Mouse (Mus musculus): ENCODE results near the gene Hist1h2ao. TPM values are rescaled to one million over a fixed set of nuclear protein-coding genes. Genes with fewer than 3 reads are reported as not detected.

Hist1h2ao gene
- not detected in 2 replicates for polyA plus RNA-seq (2012; rRNA removed; ENCODE audit: low replicate concordance)

DNA sequence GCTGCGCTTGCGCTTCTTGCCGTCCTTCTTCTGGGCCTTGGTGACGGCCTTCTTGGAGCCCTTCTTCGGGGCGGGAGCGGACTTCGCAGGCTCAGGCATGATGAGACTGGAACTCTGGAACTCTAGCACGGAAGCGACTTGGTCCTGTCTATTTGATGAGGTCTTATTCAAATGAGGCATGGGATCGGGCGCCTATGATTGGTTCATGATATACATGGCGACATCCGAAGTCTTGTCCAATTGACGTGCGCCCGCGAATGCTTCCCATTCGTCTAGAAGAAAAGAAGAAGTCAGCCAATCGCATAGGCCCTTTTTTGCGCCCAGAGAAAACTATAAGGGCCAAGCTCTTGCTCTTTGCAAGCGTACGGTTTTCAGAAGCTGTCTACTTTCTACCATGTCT, at the start of gene Hist1h2ao, which contains the start of gene Hist1h2bq:
Gene Hist1h2ao, plus strand, starts transcription at position 393 of the 400 bp plus-strand sequence.
Gene Hist1h2bq, minus strand, starts transcription at position 125 of the 400 bp plus-strand sequence.

GRCm38 (mm10) chr13:21779767-21780731, 30.2 kb upstream of the Hist1h2ao start, which contains the start of gene Hist1h1b:
Gene Hist1h1b (minus strand): TSS chr13:21780625.

GRCm38 (mm10) chr13:21783255-21783617, 27.0 kb upstream of the Hist1h2ao start, which contains the start of gene Hist1h3i:
Gene Hist1h3i (minus strand): TSS chr13:21783370.

DNA sequence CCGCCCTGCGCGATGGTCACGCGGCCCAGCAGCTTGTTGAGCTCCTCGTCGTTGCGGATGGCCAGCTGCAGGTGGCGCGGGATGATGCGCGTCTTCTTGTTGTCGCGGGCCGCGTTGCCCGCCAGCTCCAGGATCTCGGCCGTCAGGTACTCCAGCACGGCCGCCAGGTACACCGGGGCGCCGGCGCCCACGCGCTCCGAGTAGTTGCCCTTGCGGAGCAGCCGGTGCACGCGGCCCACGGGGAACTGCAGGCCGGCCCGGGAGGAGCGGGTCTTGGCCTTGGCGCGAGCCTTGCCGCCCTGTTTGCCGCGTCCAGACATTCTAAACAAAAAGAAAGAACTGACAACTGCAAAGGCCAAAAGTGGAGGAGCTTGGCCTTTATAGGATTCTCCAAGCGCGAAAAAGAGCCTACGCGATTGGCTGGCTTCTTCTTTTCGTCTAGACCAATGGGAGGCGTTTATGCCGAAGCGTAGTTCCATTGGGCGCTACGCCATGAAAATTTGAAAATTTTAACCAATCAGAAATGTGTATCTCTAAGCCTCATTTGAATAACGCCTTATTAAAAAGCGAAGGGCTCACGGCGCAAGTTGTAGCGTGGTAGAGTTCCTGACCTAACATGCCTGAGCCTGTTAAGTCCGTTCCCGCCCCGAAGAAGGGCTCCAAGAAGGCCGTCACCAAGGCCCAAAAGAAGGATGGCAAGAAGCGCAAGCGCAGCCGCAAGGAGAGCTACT, 23.2 kb upstream of the Hist1h2ao start, which contains the start of the genes Hist1h2an and Hist1h2bp:
Gene Hist1h2an, minus strand, starts transcription at position 320 of the 731 bp plus-strand sequence.
Gene Hist1h2bp, plus strand, starts transcription at position 563 of the 731 bp plus-strand sequence.

DNA sequence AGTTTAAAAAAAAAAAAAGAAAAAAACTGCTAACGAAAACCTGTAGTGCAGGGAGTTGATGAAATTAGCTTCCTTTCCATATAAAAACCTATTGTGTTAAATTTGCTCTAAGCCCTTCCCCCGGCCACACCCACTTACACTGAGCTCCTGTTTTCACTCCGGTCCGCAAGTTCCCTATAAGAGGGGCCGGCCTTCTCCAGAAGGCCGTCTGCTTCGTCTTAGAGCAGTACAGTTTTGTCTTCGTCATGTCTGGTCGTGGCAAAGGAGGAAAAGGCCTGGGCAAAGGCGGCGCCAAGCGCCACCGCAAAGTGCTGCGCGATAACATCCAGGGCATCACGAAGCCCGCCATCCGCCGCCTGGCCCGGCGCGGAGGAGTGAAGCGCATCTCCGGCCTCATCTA, 1.3 kb downstream of the Hist1h2ao start, which contains the start of gene Hist1h4m:
Gene Hist1h4m, plus strand, starts transcription at position 208 of the 400 bp plus-strand sequence.

DNA sequence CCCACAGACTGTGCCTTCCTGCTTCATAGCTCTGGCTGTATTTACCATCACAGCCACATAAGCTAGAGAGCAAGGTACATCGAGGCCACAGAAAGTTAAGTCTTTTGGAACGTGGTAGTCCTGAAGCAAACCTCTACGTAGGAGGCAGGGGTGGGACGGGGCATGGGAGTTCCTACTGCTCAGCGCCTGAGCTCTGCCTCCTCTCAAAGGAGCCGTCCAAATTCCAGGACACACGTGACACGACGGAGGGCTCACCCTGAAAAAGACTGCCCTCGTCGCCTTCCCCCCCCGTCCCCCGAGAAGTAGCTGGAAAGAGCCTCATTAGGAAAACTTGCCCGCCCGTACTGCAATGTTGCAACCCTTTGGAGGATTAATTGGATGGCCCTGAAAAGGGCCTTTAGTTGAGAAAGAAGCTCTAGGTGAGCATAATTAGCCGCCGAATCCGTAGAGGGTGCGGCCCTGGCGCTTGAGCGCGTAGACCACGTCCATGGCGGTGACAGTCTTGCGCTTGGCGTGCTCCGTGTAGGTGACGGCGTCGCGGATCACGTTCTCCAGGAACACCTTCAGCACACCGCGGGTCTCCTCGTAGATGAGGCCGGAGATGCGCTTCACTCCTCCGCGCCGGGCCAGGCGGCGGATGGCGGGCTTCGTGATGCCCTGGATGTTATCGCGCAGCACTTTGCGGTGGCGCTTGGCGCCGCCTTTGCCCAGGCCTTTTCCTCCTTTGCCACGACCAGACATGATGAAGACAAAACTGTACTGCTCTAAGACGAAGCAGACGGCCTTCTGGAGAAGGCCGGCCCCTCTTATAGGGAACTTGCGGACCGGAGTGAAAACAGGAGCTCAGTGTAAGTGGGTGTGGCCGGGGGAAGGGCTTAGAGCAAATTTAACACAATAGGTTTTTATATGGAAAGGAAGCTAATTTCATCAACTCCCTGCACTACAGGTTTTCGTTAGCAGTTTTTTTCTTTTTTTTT, 21.4 kb downstream of the Hist1h2ao start, which contains the start of gene Hist1h4n:
Gene Hist1h4n, minus strand, starts transcription at position 779 of the 977 bp plus-strand sequence.

GRCm38 (mm10) chr13:21833461-21833860, 23.2 kb downstream of the Hist1h2ao start, which contains the start of the genes Hist1h2ap and Hist1h2br:
Gene Hist1h2ap (minus strand): TSS chr13:21833507.
Gene Hist1h2br (plus strand): TSS chr13:21833743.

Other genes with a start within 250 kb of the Hist1h2ao start
- not detected in 2 replicates for gene Olfr1364, start 228.7 kb upstream of the Hist1h2ao start, polyA plus RNA-seq (2012; rRNA removed; ENCODE audit: low replicate concordance)
- not detected in 2 replicates for gene Olfr1362, start 196.4 kb upstream of the Hist1h2ao start, polyA plus RNA-seq (2012; rRNA removed; ENCODE audit: low replicate concordance)
- 0.04 TPM in 1 of 2 replicates, not detected in the other for gene Olfr11, start 167.9 kb upstream of the Hist1h2ao start, polyA plus RNA-seq (2012; rRNA removed; ENCODE audit: low replicate concordance)
- gene Olfr1361, start 147.1 kb upstream of the Hist1h2ao start, polyA plus RNA-seq (2012; rRNA removed; ENCODE audit: low replicate concordance): not detected in 2 replicates
- not detected in 2 replicates for gene Olfr1360, start 133.1 kb upstream of the Hist1h2ao start, polyA plus RNA-seq (2012; rRNA removed; ENCODE audit: low replicate concordance)
- not detected in 2 replicates for gene Olfr1359, start 112.4 kb upstream of the Hist1h2ao start, polyA plus RNA-seq (2012; rRNA removed; ENCODE audit: low replicate concordance)
- 2.6 and 3.2 TPM in 2 replicates for gene Hist1h2bl, start 94.3 kb upstream of the Hist1h2ao start, polyA plus RNA-seq (2012; rRNA removed; ENCODE audit: low replicate concordance)
- gene Hist1h2ai, start 94.0 kb upstream of the Hist1h2ao start, polyA plus RNA-seq (2012; rRNA removed; ENCODE audit: low replicate concordance): 1.7 and 10.5 TPM in 2 replicates
- 2.7 and 33.5 TPM in 2 replicates for gene Hist1h3h, start 92.8 kb upstream of the Hist1h2ao start, polyA plus RNA-seq (2012; rRNA removed; ENCODE audit: low replicate concordance)
- 0.42 and 2.3 TPM in 2 replicates for gene Hist1h2bm, start 88.4 kb upstream of the Hist1h2ao start, polyA plus RNA-seq (2012; rRNA removed; ENCODE audit: low replicate concordance)
- gene Hist1h4j, start 75.4 kb upstream of the Hist1h2ao start, polyA plus RNA-seq (2012; rRNA removed; ENCODE audit: low replicate concordance): 0.50 and 4.8 TPM in 2 replicates
- gene Hist1h4k, start 60.0 kb upstream of the Hist1h2ao start, polyA plus RNA-seq (2012; rRNA removed; ENCODE audit: low replicate concordance): 2.1 and 39.6 TPM in 2 replicates
- 9.2 TPM in 1 of 2 replicates, not detected in the other for gene Hist1h2ak, start 56.6 kb upstream of the Hist1h2ao start, polyA plus RNA-seq (2012; rRNA removed; ENCODE audit: low replicate concordance)
- gene Hist1h2bn, start 56.3 kb upstream of the Hist1h2ao start, polyA plus RNA-seq (2012; rRNA removed; ENCODE audit: low replicate concordance): 5.6 and 6.6 TPM in 2 replicates
- 0.23 and 1.3 TPM in 2 replicates for gene Hist1h1b, start 29.8 kb upstream of the Hist1h2ao start, polyA plus RNA-seq (2012; rRNA removed; ENCODE audit: low replicate concordance)
- gene Hist1h3i, start 27.1 kb upstream of the Hist1h2ao start, polyA plus RNA-seq (2012; rRNA removed; ENCODE audit: low replicate concordance): 0.97 and 14.0 TPM in 2 replicates
- gene Hist1h2an, start 23.2 kb upstream of the Hist1h2ao start, polyA plus RNA-seq (2012; rRNA removed; ENCODE audit: low replicate concordance): 1.2 and 8.9 TPM in 2 replicates
- 1.2 and 1.7 TPM in 2 replicates for gene Hist1h2bp, start 23.0 kb upstream of the Hist1h2ao start, polyA plus RNA-seq (2012; rRNA removed; ENCODE audit: low replicate concordance)
- 7.2 and 42.8 TPM in 2 replicates for gene Hist1h2bq, start 268 bp upstream of the Hist1h2ao start, polyA plus RNA-seq (2012; rRNA removed; ENCODE audit: low replicate concordance)
- gene Hist1h4m, start 1.3 kb downstream of the Hist1h2ao start, polyA plus RNA-seq (2012; rRNA removed; ENCODE audit: low replicate concordance): not detected in 2 replicates
- gene Hist1h4n, start 21.7 kb downstream of the Hist1h2ao start, polyA plus RNA-seq (2012; rRNA removed; ENCODE audit: low replicate concordance): 8.8 and 27.8 TPM in 2 replicates
- gene Hist1h2ap, start 23.0 kb downstream of the Hist1h2ao start, polyA plus RNA-seq (2012; rRNA removed; ENCODE audit: low replicate concordance): 10.9 and 185 TPM in 2 replicates
- 2.6 and 36.8 TPM in 2 replicates for gene Hist1h2br, start 23.3 kb downstream of the Hist1h2ao start, polyA plus RNA-seq (2012; rRNA removed; ENCODE audit: low replicate concordance)
- gene Zfp184, start 134.6 kb downstream of the Hist1h2ao start, polyA plus RNA-seq (2012; rRNA removed; ENCODE audit: low replicate concordance): 0.59 and 3.6 TPM in 2 replicates
- not detected in 2 replicates for gene Pom121l2, start 170.7 kb downstream of the Hist1h2ao start, polyA plus RNA-seq (2012; rRNA removed; ENCODE audit: low replicate concordance)
- gene Prss16, start 199.3 kb downstream of the Hist1h2ao start, polyA plus RNA-seq (2012; rRNA removed; ENCODE audit: low replicate concordance): 1.0 TPM in 1 of 2 replicates, not detected in the other
- gene Hist1h2ah, start 225.1 kb downstream of the Hist1h2ao start, polyA plus RNA-seq (2012; rRNA removed; ENCODE audit: low replicate concordance): 0.80 and 14.4 TPM in 2 replicates
- gene Hist1h2bk, start 225.4 kb downstream of the Hist1h2ao start, polyA plus RNA-seq (2012; rRNA removed; ENCODE audit: low replicate concordance): 2.3 and 12.2 TPM in 2 replicates
- 11.9 and 12.9 TPM in 2 replicates for gene Hist1h4i, start 230.9 kb downstream of the Hist1h2ao start, polyA plus RNA-seq (2012; rRNA removed; ENCODE audit: low replicate concordance)
- gene Hist1h2ag, start 232.5 kb downstream of the Hist1h2ao start, polyA plus RNA-seq (2012; rRNA removed; ENCODE audit: low replicate concordance): 3.7 TPM in 1 of 2 replicates, not detected in the other
- 4.6 and 8.5 TPM in 2 replicates for gene Hist1h2bj, start 232.7 kb downstream of the Hist1h2ao start, polyA plus RNA-seq (2012; rRNA removed; ENCODE audit: low replicate concordance)